Mouse (Mus musculus) c-Kit-positive CD71-positive TER-119-negative erythroid progenitor cells, embryonic 14.5 days (primary cell): ENCODE results near the gene Sart3.
"Not testable (repeated sequence)": the region's sequence is repeated elsewhere in the genome, so short reads cannot be mapped to it uniquely, and the experiment has no call there.

ENCODE experiments used
- DNase-seq: peaks from one replicate; pipeline ENCODE4 v3.0.0-alpha.2; 2013; ENCODE audit warnings: low read depth

Sart3 gene

GRCm38 (mm10) chr5:113772450-113772895 is at the start of gene Sart3, which contains the start of gene Iscu:
Gene Sart3, minus strand, starts transcription at chr5:113772510.
Gene Iscu, plus strand, starts transcription at chr5:113772748.
- peak; percentile 85 for DNase-seq

- no peak for DNase-seq
Observed at GRCm38 (mm10) chr5:113818572-113818971, 46.3 kb upstream of the Sart3 start.

DNA sequence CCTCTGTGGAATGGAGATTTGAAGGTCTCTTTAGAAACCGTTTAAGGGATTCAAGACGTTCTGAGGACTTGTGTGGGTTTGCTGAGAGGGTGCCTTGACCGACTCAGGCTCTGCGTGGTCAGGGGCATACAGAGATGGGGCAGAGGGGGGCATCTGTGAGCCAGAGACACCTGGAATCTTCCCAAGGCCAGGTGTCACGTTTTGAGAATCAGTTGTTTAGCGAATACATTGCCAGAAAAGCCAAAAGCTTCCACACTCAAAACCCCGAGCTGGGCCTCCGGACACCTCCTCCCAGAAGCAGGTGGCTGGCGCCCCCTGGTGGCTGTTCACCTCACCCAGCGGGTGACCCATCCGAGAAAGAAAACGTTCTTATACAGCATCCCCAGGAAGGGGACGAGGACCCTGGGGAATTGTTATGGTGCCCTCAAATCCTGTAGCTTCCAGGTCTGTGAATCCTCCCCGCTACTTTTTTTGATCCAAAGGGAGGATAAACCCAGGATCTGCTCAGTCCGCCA is 43.4 kb upstream of the Sart3 start:
- DNase-seq = peak; percentile 65

- no peak for DNase-seq
Observed at GRCm38 (mm10) chr5:113815041-113815389, 42.7 kb upstream of the Sart3 start.

GRCm38 (mm10) chr5:113814111-113815040 is 42.1 kb upstream of the Sart3 start:
- DNase-seq = no peak

- no peak for DNase-seq
Observed at GRCm38 (mm10) chr5:113813608-113814007, 41.3 kb upstream of the Sart3 start.

- no peak for DNase-seq
Observed at GRCm38 (mm10) chr5:113812638-113813037, 40.3 kb upstream of the Sart3 start.

- not testable (repeated sequence) for DNase-seq
Observed at GRCm38 (mm10) chr5:113811824-113812420, 39.6 kb upstream of the Sart3 start.

DNA sequence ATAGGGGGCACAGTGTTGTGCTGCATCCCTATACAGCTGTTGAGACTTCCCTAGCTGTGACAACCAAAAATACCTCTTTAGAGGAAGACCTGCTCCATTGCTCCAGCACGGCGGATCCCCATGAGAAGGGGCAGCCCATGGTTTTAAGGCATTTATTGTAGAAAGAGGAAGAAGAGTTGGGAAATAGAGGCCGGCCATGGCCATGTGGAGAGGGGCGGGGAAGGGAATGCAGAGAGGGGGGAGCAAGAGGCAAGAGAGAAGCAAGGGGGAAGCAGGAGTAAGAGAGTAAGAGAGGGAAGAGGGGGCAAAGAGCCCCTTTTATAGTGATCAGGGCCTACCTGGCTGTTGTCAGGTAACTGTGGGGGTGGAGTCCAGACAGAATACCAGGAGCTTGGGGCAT is 37.8 kb upstream of the Sart3 start:
- no peak for DNase-seq

- no peak for DNase-seq
Observed at GRCm38 (mm10) chr5:113808177-113808576, 35.9 kb upstream of the Sart3 start.

DNA sequence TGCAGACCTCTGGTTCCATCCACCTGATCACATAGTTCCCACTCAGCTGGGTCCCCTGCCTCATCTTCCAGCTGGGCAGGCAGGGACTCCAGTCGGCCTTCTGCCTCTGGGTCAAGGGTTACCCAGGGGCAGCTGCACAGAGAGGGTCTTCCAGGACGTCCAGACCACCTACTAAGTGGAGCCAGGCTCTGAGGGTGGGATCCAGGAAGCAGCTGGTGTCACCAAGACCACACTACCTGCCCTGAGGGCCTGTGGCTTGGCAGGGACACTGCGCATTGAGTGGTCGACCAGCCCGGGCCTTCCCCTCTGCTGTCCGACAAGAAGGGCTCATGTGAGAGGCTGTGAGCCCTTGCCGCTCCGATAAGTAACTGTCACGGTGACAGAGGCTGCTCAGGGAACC is 35.4 kb upstream of the Sart3 start:
- no peak for DNase-seq

DNA sequence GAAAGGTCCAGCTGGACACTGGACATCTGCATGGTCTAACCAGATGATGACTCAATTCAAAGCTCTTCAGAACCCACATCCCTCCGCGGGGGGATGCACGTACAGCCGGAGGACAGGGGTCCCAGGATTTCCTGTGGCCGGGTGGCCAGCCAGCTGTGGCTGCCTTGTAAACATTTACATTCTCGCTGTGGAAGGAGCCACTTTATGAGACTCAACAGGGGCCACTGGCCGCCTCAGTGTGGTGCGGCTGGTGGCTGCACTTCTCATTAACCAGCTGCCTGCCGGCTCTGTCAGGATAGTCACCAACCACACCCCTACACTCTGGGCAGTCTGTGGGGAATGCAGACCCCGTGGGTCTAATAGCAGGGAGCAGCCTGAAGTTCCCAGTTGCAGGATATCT is 34.1 kb upstream of the Sart3 start:
- DNase-seq = no peak

- no peak for DNase-seq
Observed at GRCm38 (mm10) chr5:113805301-113805700, 33.0 kb upstream of the Sart3 start.

DNA sequence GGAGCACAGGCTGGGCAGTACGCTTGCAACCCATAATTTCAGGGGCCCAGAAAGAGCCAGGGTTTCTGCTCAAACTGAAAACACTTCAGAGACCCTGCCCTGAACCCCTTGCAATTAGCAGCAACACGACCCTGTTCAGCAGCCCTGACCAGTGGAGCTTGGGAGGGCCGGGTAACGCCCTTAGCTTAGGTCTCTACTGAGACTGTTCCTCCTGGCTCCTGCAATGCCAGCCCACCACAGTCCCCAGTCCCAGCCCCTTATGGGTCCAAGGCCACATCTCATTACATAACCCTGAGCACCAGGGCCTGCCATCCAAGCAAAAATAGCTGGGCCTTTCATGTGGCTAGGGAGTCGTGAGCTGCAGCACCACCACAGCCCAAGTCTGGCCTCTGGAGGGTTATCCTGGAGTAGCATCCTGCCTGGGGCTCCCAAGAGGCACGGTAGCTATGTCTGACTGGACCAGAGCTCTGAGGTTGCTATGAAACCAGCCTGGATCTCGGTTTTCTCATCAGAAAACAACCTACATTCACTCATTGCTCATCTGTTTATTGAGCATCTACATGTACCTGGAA is 32.2 kb upstream of the Sart3 start:
- DNase-seq = no peak

GRCm38 (mm10) chr5:113800280-113800679 is 28.0 kb upstream of the Sart3 start, which contains the start of gene Tmem119:
Gene Tmem119, minus strand, starts transcription at chr5:113800516.
- no peak for DNase-seq

DNA sequence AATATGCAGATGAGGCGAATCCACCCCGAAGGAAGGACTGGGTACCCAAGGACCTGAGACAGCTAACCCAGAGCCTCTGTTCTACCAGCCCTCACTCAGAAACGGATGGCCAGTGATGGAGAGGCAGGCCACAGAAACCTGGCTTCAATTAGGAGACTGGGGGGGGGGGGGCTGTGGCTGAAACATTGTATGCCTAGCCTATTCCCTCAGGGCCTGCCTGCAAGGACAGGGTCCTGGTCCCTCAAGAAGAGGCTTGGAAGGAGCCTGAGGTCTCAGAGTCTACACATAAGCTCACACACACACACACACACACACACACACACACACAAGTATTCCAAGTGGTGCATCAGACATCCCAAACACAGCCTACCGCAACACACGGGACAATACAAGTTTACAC is 27.4 kb upstream of the Sart3 start:
- no peak for DNase-seq

DNA sequence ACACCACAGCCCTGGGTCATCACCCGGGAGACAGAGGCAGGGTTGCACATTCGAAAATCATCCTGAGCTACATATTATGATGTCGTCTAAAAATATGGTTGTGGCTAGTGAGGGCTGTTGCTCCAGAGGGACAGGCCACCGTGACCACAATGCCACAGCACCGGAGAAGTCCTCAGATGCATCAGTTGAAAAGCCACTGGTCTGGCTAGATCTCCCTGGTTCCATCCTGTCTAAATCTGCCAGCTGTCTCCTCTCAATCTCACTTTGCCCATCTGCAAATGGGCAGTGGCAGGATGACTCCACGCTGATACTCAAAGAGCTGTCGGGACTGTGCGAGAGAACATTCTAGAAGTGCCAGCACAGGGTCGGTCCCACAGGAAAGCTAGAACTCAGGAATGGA is 26.2 kb upstream of the Sart3 start:
- no peak for DNase-seq

GRCm38 (mm10) chr5:113797149-113797882 is 25.0 kb upstream of the Sart3 start:
- DNase-seq = no peak

- DNase-seq = no peak
Observed at GRCm38 (mm10) chr5:113796401-113797148, 24.3 kb upstream of the Sart3 start.

GRCm38 (mm10) chr5:113791197-113792095 is 19.1 kb upstream of the Sart3 start:
- no peak for DNase-seq
